Mouse (Mus musculus): ENCODE measurements around the gene Ugt1a6b. TPM values are rescaled to one million over a fixed set of nuclear protein-coding genes. Genes with fewer than 3 reads are reported as not detected.

Gene Ugt1a6b
- polyA plus RNA-seq, 1 experiment from 2014 or later, result 5.2 TPM

- Histone ChIP-seq H3K9ac (ENCODE audit: low read length) (no peak overlapping the region), H3K4me3 (ENCODE audit: low read depth, low read length) (no peak overlapping the region), H3K36me3 (ENCODE audit: control insufficient read depth, insufficient read depth, low read length) (no peaks in the 10 kb centered on the region), H3K9me3 (ENCODE audit: control insufficient read depth, low read length) (no peaks in the 10 kb centered on the region), H3K4me2 (replicated peaks; ENCODE audit: low read depth) (no peak overlapping the region), H3K4me1 (replicated peaks; ENCODE audit: control insufficient read depth, insufficient read depth) (no peaks in the 10 kb centered on the region), H3K27me3 (ENCODE audit: control insufficient read depth, insufficient read depth, low read length) (no peaks in the 10 kb centered on the region), H3K27ac (replicated peaks) (no peak overlapping the region)
- WGBS, result 86% methylated on average over 1 of the region's 1 CpGs
- no peak for DNase-seq (ENCODE audit: low spot score)
- ATAC-seq (ENCODE audit: low FRiP score, low TSS enrichment), result no peak
- TF ChIP-seq CTCF (IDR thresholded peaks at IDR 0.05; ENCODE audit: low read depth) (no peak), EP300 (optimal IDR thresholded peaks at IDR 0.05) (no peak)
Measured at GRCm38 (mm10) chr1:88179657-88180056, 76.6 kb downstream of the Ugt1a6b start.

- TF ChIP-seq CTCF (IDR thresholded peaks at IDR 0.05; ENCODE audit: low read depth) (no peak), EP300 (optimal IDR thresholded peaks at IDR 0.05) (no peak)
Measured at GRCm38 (mm10) chr1:88186325-88186935, 83.4 kb downstream of the Ugt1a6b start.

GRCm38 (mm10) chr1:88192136-88192535 lies 89.1 kb downstream of the Ugt1a6b start:
- no peak for DNase-seq (ENCODE audit: low spot score)
- TF ChIP-seq CTCF (IDR thresholded peaks at IDR 0.05; ENCODE audit: low read depth), result no peak
- TF ChIP-seq EP300 (optimal IDR thresholded peaks at IDR 0.05), result no peak
- H3K4me2 ChIP-seq (replicated peaks; ENCODE audit: low read depth), result no peak overlapping the region
- no peaks in the 10 kb centered on the region for H3K36me3 ChIP-seq (ENCODE audit: control insufficient read depth, insufficient read depth, low read length)
- H3K4me1 ChIP-seq (replicated peaks; ENCODE audit: control insufficient read depth, insufficient read depth), result no peaks in the 10 kb centered on the region
- no peak overlapping the region for H3K27ac ChIP-seq (replicated peaks)
- H3K27me3 ChIP-seq (ENCODE audit: control insufficient read depth, insufficient read depth, low read length), result no peaks in the 10 kb centered on the region
- WGBS, result 76% methylated on average over 3 of the region's 3 CpGs
- H3K9me3 ChIP-seq (ENCODE audit: control insufficient read depth, low read length), result no peaks in the 10 kb centered on the region
- no peak overlapping the region for H3K9ac ChIP-seq (ENCODE audit: low read length)
- no peak for ATAC-seq (ENCODE audit: low FRiP score, low TSS enrichment)
- H3K4me3 ChIP-seq (ENCODE audit: low read depth, low read length), result no peak overlapping the region

More at GRCm38 (mm10) chr1:88186325-88186935, 83.4 kb downstream of the Ugt1a6b start:
- DNase-seq (ENCODE audit: low spot score), result no peak
- Histone ChIP-seq H3K27me3 (ENCODE audit: control insufficient read depth, insufficient read depth, low read length) (no peaks in the 10 kb centered on the region), H3K36me3 (ENCODE audit: control insufficient read depth, insufficient read depth, low read length) (no peaks in the 10 kb centered on the region), H3K9me3 (ENCODE audit: control insufficient read depth, low read length) (no peaks in the 10 kb centered on the region), H3K9ac (ENCODE audit: low read length) (no peak overlapping the region), H3K4me2 (replicated peaks; ENCODE audit: low read depth) (no peak overlapping the region), H3K4me1 (replicated peaks; ENCODE audit: control insufficient read depth, insufficient read depth) (no peaks in the 10 kb centered on the region), H3K27ac (replicated peaks) (no peak overlapping the region), H3K4me3 (ENCODE audit: low read depth, low read length) (no peak overlapping the region)
- ATAC-seq (ENCODE audit: low FRiP score, low TSS enrichment), result no peak
- 84% methylated on average over 5 of the region's 5 CpGs for WGBS

DNA sequence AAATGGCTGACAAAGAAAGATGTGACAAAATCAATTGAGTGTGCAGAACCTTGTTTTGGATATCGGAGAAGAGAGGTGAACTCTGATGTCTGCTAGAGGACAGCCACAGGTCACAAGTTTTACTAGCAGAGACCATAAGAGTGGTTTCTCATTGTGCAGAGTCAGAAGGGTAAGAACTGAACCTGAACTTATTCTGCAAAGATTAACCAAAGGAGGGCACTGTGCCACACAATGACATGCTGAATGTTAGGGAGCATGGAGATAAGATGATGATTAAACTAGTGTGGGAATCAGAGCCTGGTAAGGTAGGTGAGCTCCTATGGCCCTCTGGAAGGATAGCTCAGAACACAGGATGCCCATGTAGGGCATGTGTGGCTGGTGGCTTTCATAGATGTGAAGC lies 92.6 kb downstream of the Ugt1a6b start:
- Histone ChIP-seq H3K4me1 (replicated peaks; ENCODE audit: control insufficient read depth, insufficient read depth) (no peaks in the 10 kb centered on the region), H3K27ac (replicated peaks) (no peak overlapping the region), H3K9me3 (ENCODE audit: control insufficient read depth, low read length) (no peaks in the 10 kb centered on the region), H3K4me3 (ENCODE audit: low read depth, low read length) (no peak overlapping the region), H3K36me3 (ENCODE audit: control insufficient read depth, insufficient read depth, low read length) (no peaks in the 10 kb centered on the region), H3K9ac (ENCODE audit: low read length) (no peak overlapping the region), H3K27me3 (ENCODE audit: control insufficient read depth, insufficient read depth, low read length) (no peaks in the 10 kb centered on the region), H3K4me2 (replicated peaks; ENCODE audit: low read depth) (no peak overlapping the region)
- ATAC-seq (ENCODE audit: low FRiP score, low TSS enrichment) (no peak), DNase-seq (ENCODE audit: low spot score) (no peak)
- WGBS, result 91% methylated on average over 1 of the region's 1 CpGs
- no peak for TF ChIP-seq EP300 (optimal IDR thresholded peaks at IDR 0.05)
- no peak for TF ChIP-seq CTCF (IDR thresholded peaks at IDR 0.05; ENCODE audit: low read depth)

GRCm38 (mm10) chr1:88197443-88197842 lies 94.4 kb downstream of the Ugt1a6b start:
- WGBS, result 66% methylated on average over 3 of the region's 3 CpGs
- ATAC-seq (ENCODE audit: low FRiP score, low TSS enrichment), result no peak
- no peaks in the 10 kb centered on the region for H3K36me3 ChIP-seq (ENCODE audit: control insufficient read depth, insufficient read depth, low read length)
- H3K27ac ChIP-seq (replicated peaks), result no peak overlapping the region
- no peak overlapping the region for H3K4me3 ChIP-seq (ENCODE audit: low read depth, low read length)
- H3K4me2 ChIP-seq (replicated peaks; ENCODE audit: low read depth), result no peak overlapping the region
- no peaks in the 10 kb centered on the region for H3K4me1 ChIP-seq (replicated peaks; ENCODE audit: control insufficient read depth, insufficient read depth)
- no peak overlapping the region for H3K9ac ChIP-seq (ENCODE audit: low read length)
- TF ChIP-seq CTCF (IDR thresholded peaks at IDR 0.05; ENCODE audit: low read depth), result no peak
- no peak for TF ChIP-seq EP300 (optimal IDR thresholded peaks at IDR 0.05)
- H3K27me3 ChIP-seq (ENCODE audit: control insufficient read depth, insufficient read depth, low read length), result no peaks in the 10 kb centered on the region
- no peak for DNase-seq (ENCODE audit: low spot score)
- H3K9me3 ChIP-seq (ENCODE audit: control insufficient read depth, low read length), result no peaks in the 10 kb centered on the region

DNA sequence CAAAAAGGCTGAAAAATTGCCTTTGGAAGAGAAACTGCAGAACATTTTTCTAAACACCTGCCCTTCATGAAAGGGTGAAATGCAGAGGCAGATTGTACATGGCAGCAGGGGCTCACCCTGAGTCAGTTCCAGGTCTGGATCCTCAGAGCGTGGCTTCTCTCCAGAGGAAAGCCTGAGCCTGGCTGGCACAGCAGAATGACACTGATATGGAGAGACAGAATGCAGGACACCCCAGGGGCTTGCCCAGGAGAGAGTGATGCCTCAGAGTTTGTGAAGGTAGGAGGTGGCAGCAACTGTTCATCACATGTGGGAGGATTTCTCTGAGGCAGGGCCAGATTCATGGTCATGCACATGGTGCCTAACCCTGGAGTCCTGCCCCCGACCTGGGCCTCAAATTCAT lies 96.9 kb downstream of the Ugt1a6b start:
- Histone ChIP-seq H3K27me3 (ENCODE audit: control insufficient read depth, insufficient read depth, low read length) (no peaks in the 10 kb centered on the region), H3K4me1 (replicated peaks; ENCODE audit: control insufficient read depth, insufficient read depth) (no peaks in the 10 kb centered on the region), H3K4me3 (ENCODE audit: low read depth, low read length) (no peak overlapping the region), H3K4me2 (replicated peaks; ENCODE audit: low read depth) (no peak overlapping the region), H3K9me3 (ENCODE audit: control insufficient read depth, low read length) (no peaks in the 10 kb centered on the region), H3K27ac (replicated peaks) (no peak overlapping the region), H3K36me3 (ENCODE audit: control insufficient read depth, insufficient read depth, low read length) (no peaks in the 10 kb centered on the region), H3K9ac (ENCODE audit: low read length) (no peak overlapping the region)
- no peak for DNase-seq (ENCODE audit: low spot score)
- 62% methylated on average over 2 of the region's 2 CpGs for WGBS
- ATAC-seq (ENCODE audit: low FRiP score, low TSS enrichment), result no peak
- no peak for TF ChIP-seq CTCF (IDR thresholded peaks at IDR 0.05; ENCODE audit: low read depth)
- TF ChIP-seq EP300 (optimal IDR thresholded peaks at IDR 0.05), result no peak
